Mouse (Mus musculus) MEL (cell line): Measurements from ENCODE around the gene Zfp507. TPM values are rescaled to one million over a fixed set of nuclear protein-coding genes. Genes with fewer than 3 reads are reported as not detected.

Experiments
- DNase-seq: peaks from one replicate; pipeline ENCODE4 v3.0.0; 2011; ENCODE audit warnings: low read depth, low spot score
- H3K27ac ChIP-seq: 2 replicates; pipeline ENCODE4 v1.5.1; 2012; ENCODE audit warnings: low read depth, mild to moderate bottlenecking, control low read depth, low read length, moderate library complexity; ENCODE audit not compliant: control insufficient read depth
- H3K27me3 ChIP-seq, 2 experiments: fragments of 150-350 bp in 1 of 2; sonication (generic) in 1 of 2; 2 replicates each; pipeline ENCODE4 v1.6.1; 2012; ENCODE audit warnings: low read length in 2 of 2, mild to moderate bottlenecking in 2 of 2, improper control_type of control experiment in 1 of 2, moderate library complexity in 1 of 2; ENCODE audit not compliant: insufficient read depth in 2 of 2, control insufficient read depth in 1 of 2
- H3K36me3 ChIP-seq, 2 experiments: 2 replicates each; pipeline ENCODE4 v1.6.1; 2012 to 2014; ENCODE audit warnings: low read length in 2 of 2, improper control_type of control experiment in 1 of 2, inconsistent platforms in 1 of 2, mild to moderate bottlenecking in 1 of 2; ENCODE audit not compliant: insufficient read depth in 2 of 2, control insufficient read depth in 1 of 2
- H3K4me1 ChIP-seq, 2 experiments: fragments of 150-350 bp in 1 of 2; sonication (generic) in 1 of 2; 2 replicates each; pipeline ENCODE4 v1.6.1; 2012; ENCODE audit warnings: low read length in 2 of 2, improper control_type of control experiment in 1 of 2, mild to moderate bottlenecking in 1 of 2; ENCODE audit not compliant: insufficient read depth in 2 of 2, control insufficient read depth in 1 of 2
- H3K4me3 ChIP-seq, 2 experiments: fragments of 150-350 bp in 1 of 2; sonication (generic) in 1 of 2; 2 replicates each; pipeline ENCODE4 v1.5.1; 2012; ENCODE audit warnings: low read depth in 2 of 2, low read length in 2 of 2, mild to moderate bottlenecking in 2 of 2, moderate library complexity in 2 of 2, control low read depth in 1 of 2, improper control_type of control experiment in 1 of 2; ENCODE audit not compliant: control insufficient read depth in 1 of 2, insufficient read depth in 1 of 2
- H3K79me2 ChIP-seq: 2 replicates; pipeline ENCODE4 v1.6.1; 2012; ENCODE audit warnings: mild to moderate bottlenecking, low read length, moderate library complexity; ENCODE audit not compliant: control insufficient read depth, poor library complexity, insufficient read depth
- H3K9ac ChIP-seq: 2 replicates; pipeline ENCODE4 v1.6.1; 2012; ENCODE audit warnings: low read depth, mild to moderate bottlenecking, control low read depth, low read length, moderate library complexity; ENCODE audit not compliant: control insufficient read depth, poor library complexity, severe bottlenecking
- H3K9me3 ChIP-seq: fragments of 150-350 bp; sonication (generic); replicated peaks from 2 replicates; pipeline ENCODE4 v1.6.1; 2012; ENCODE audit warnings: mild to moderate bottlenecking, low read length, improper control_type of control experiment, moderate library complexity; ENCODE audit not compliant: insufficient read depth
- CHD2 ChIP-seq: IDR thresholded peaks from 2 replicates; pipeline ENCODE4 v1.6.1; 2011; ENCODE audit warnings: low read length, improper control_type of control experiment
- CTCF ChIP-seq, 3 experiments: IDR thresholded peaks in 2 of 3; conservative IDR thresholded peaks in 1 of 3; 2 replicates each; pipeline ENCODE4 v1.5.1; 2011 to 2012; ENCODE audit warnings: low read length in 3 of 3, low read depth in 2 of 3, mild to moderate bottlenecking in 2 of 3, improper control_type of control experiment in 1 of 3, inconsistent platforms in 1 of 3, mixed read lengths in 1 of 3, moderate library complexity in 1 of 3; ENCODE audit not compliant: control insufficient read depth in 1 of 3, insufficient read depth in 1 of 3, poor library complexity in 1 of 3, severe bottlenecking in 1 of 3
- E2F4 ChIP-seq: IDR thresholded peaks from 2 replicates; pipeline ENCODE4 v1.6.1; 2011; ENCODE audit warnings: low read depth, low read length, improper control_type of control experiment, borderline replicate concordance
- ELF1 ChIP-seq: IDR thresholded peaks from 2 replicates; pipeline ENCODE4 v1.6.1; 2014; ENCODE audit warnings: low read depth, mild to moderate bottlenecking, inconsistent platforms, low read length, improper control_type of control experiment, moderate library complexity
- EP300 ChIP-seq, 2 experiments: IDR thresholded peaks; 2 replicates each; pipeline ENCODE4 v1.6.1; 2011; ENCODE audit warnings: improper control_type of control experiment in 2 of 2, low read length in 2 of 2, low read depth in 1 of 2, mild to moderate bottlenecking in 1 of 2
- KAT2A ChIP-seq: conservative IDR thresholded peaks from 2 replicates; pipeline ENCODE4 v1.6.1; 2012; ENCODE audit warnings: low read depth, low read length, improper control_type of control experiment, inconsistent platforms
- MAFK ChIP-seq: IDR thresholded peaks from 2 replicates; pipeline ENCODE4 v1.6.1; 2011; ENCODE audit warnings: low read depth, mild to moderate bottlenecking, low read length, improper control_type of control experiment, borderline replicate concordance
- MAZ ChIP-seq: IDR thresholded peaks from 2 replicates; pipeline ENCODE4 v1.6.1; 2012; ENCODE audit warnings: low read depth, mild to moderate bottlenecking, inconsistent platforms, low read length, improper control_type of control experiment
- MXI1 ChIP-seq: IDR thresholded peaks from 2 replicates; pipeline ENCODE4 v1.6.1; 2011; ENCODE audit warnings: mild to moderate bottlenecking, low read depth, low read length, improper control_type of control experiment
- MYC ChIP-seq: IDR thresholded peaks from 2 replicates; pipeline ENCODE4 v1.6.1; 2011; ENCODE audit warnings: low read depth, mild to moderate bottlenecking, low read length, improper control_type of control experiment, moderate library complexity
- RAD21 ChIP-seq: IDR thresholded peaks from 2 replicates; pipeline ENCODE4 v1.6.1; 2011; ENCODE audit warnings: mild to moderate bottlenecking, low read depth, low read length, improper control_type of control experiment
- RCOR1 ChIP-seq: IDR thresholded peaks from 2 replicates; pipeline ENCODE4 v1.6.1; 2012; ENCODE audit warnings: low read depth, mild to moderate bottlenecking, inconsistent platforms, low read length, improper control_type of control experiment
- TAL1 ChIP-seq: IDR thresholded peaks from 2 replicates; pipeline ENCODE4 v1.6.1; 2012; ENCODE audit warnings: mild to moderate bottlenecking, inconsistent platforms, low read length, moderate library complexity, mixed read lengths
- USF1 ChIP-seq: IDR thresholded peaks from 2 replicates; pipeline ENCODE4 v1.6.1; 2014; ENCODE audit warnings: low read depth, mild to moderate bottlenecking, inconsistent platforms, low read length, improper control_type of control experiment, moderate library complexity
- USF2 ChIP-seq, 2 experiments: IDR thresholded peaks; 2 replicates each; pipeline ENCODE4 v1.6.1; 2011 to 2012; ENCODE audit warnings: improper control_type of control experiment in 2 of 2, low read length in 2 of 2, borderline replicate concordance in 1 of 2, inconsistent platforms in 1 of 2, low read depth in 1 of 2, mild to moderate bottlenecking in 1 of 2; ENCODE audit not compliant: insufficient read depth in 1 of 2
- ZKSCAN1 ChIP-seq: IDR thresholded peaks from 2 replicates; pipeline ENCODE4 v1.6.1; 2012; ENCODE audit warnings: low read depth, mild to moderate bottlenecking, inconsistent platforms, low read length, improper control_type of control experiment, moderate library complexity
- ZNF384 ChIP-seq: IDR thresholded peaks from 2 replicates; pipeline ENCODE4 v1.6.1; 2012; ENCODE audit warnings: low read depth, mild to moderate bottlenecking, inconsistent platforms, low read length, improper control_type of control experiment
- polyA plus RNA-seq, 2 experiments: library from polyadenylated mRNA; stranded (reverse) in 1 of 2; unstranded in 1 of 2; fragments of >175 nt in 1 of 2; fragments of >200 nt in 1 of 2; gene quantifications; 2 replicates each; pipeline versions ENCODE4 v1.2.1 to v1.2.4; 2012; ENCODE audit warnings: low replicate concordance in 2 of 2, low read depth in 1 of 2; ENCODE audit not compliant: insufficient read length in 2 of 2, insufficient read depth in 1 of 2, missing spikeins in 1 of 2
- total RNA-seq: library from RNA; depleted of rRNA; stranded (reverse); fragments of 300-350 nt; gene quantifications from 2 replicates; pipeline ENCODE4 v1.2.3, GENCODE M21; 2012

Gene Zfp507
- total and polyA plus RNA-seq, 3 experiments = 16.4 to 67.2 (median 17.7) TPM

GRCm38 (mm10) chr7:35753319-35754032, 49.3 kb downstream of the Zfp507 start:
- peaks cover 0 to 6% of the 10 kb centered on the region in 2 experiments; a peak in 2 of 4 replicates for H3K4me1 ChIP-seq
- peak overlapping the region; percentile 83 to 86 for H3K4me3 ChIP-seq
- no peak for TF ChIP-seq E2F4
- no peak for TF ChIP-seq MYC
- H3K9ac ChIP-seq = peak overlapping the region; percentile 84
- H3K36me3 ChIP-seq = peaks cover 0 to 3% of the 10 kb centered on the region in 2 experiments; a peak in 1 of 4 replicates
- H3K79me2 ChIP-seq = peaks cover 2% of the 10 kb centered on the region; the same call in 1 of the 2 replicates
- no peak overlapping the region for H3K27ac ChIP-seq
- H3K9me3 ChIP-seq = no peaks in the 10 kb centered on the region
- DNase-seq = peak; percentile 11
- H3K27me3 ChIP-seq = no peaks in the 10 kb centered on the region

GRCm38 (mm10) chr7:35750873-35751272, 51.9 kb downstream of the Zfp507 start:
- no peak overlapping the region for H3K27ac ChIP-seq
- no peak overlapping the region for H3K9ac ChIP-seq
- H3K4me3 ChIP-seq = no peak overlapping the region
- peaks cover 0 to 3% of the 10 kb centered on the region in 2 experiments; a peak in 1 of 4 replicates for H3K36me3 ChIP-seq
- no peaks in the 10 kb centered on the region for H3K27me3 ChIP-seq
- TF ChIP-seq TAL1 = no peak
- TF ChIP-seq RCOR1 = no peak
- no peak for TF ChIP-seq MAFK
- TF ChIP-seq EP300 (IDR thresholded peaks at IDR 0.05; ENCODE audit: low read depth in 1 of 2, low read length in 2 of 2) = no peak
- no peak for TF ChIP-seq RAD21
- TF ChIP-seq USF2 (IDR thresholded peaks at IDR 0.05; ENCODE audit: borderline replicate concordance in 1 of 2, insufficient read depth in 1 of 2, low read depth in 1 of 2, low read length in 2 of 2) = no peak
- TF ChIP-seq CHD2 = no peak
- TF ChIP-seq MXI1 = no peak
- no peak for TF ChIP-seq ZKSCAN1
- TF ChIP-seq MAZ = no peak
- no peak for TF ChIP-seq CTCF (IDR thresholded peaks at IDR 0.05 in 2 of 3, conservative IDR thresholded peaks at IDR 0.05 in 1 of 3; ENCODE audit: control insufficient read depth in 1 of 3, insufficient read depth in 1 of 3, low read depth in 2 of 3, low read length in 3 of 3, poor library complexity in 1 of 3, severe bottlenecking in 1 of 3)
- no peak for TF ChIP-seq ELF1
- no peak for TF ChIP-seq USF1
- TF ChIP-seq KAT2A = no peak
- TF ChIP-seq ZNF384 = no peak
- TF ChIP-seq, all 39 proteins: peak for 0
- peaks cover 0 to 6% of the 10 kb centered on the region in 2 experiments; a peak in 2 of 4 replicates for H3K4me1 ChIP-seq
- DNase-seq = peak; percentile 23
- H3K79me2 ChIP-seq = peaks cover 2% of the 10 kb centered on the region; the same call in 1 of the 2 replicates
- no peaks in the 10 kb centered on the region for H3K9me3 ChIP-seq
